Mouse (Mus musculus): ENCODE data around the gene Unc93a2. TPM values are rescaled to one million over a fixed set of nuclear protein-coding genes. Genes with fewer than 3 reads are reported as not detected.
A peak's percentile ranks its signal among the peaks of the same experiment; 100 is the strongest.
"Not testable (repeated sequence)": the region's sequence is repeated elsewhere in the genome, so short reads cannot be mapped to it uniquely, and the experiment has no call there.

Unc93a2 gene
- polyA plus RNA-seq, 1 experiment from 2014 or later: not detected

GRCm38 (mm10) chr17:7366265-7366664 is 19.0 kb downstream of the Unc93a2 start:
- no CpG with 5 or more reads among the region's 1 CpGs for WGBS
- H3K9me3 ChIP-seq; H3K4me2 ChIP-seq; H3K36me3 ChIP-seq; H3K4me1 ChIP-seq; H3K9ac ChIP-seq; H3K27ac ChIP-seq; H3K27me3 ChIP-seq (replicated peaks); H3K4me3 ChIP-seq (replicated peaks); ATAC-seq (ENCODE audit: insufficient read depth, low FRiP score, low read depth): not testable (repeated sequence)

GRCm38 (mm10) chr17:7365615-7366014 is 19.6 kb downstream of the Unc93a2 start:
- not testable (repeated sequence) for H3K9ac ChIP-seq; H3K9me3 ChIP-seq; H3K27ac ChIP-seq; H3K27me3 ChIP-seq (replicated peaks); H3K4me2 ChIP-seq; H3K4me1 ChIP-seq; H3K36me3 ChIP-seq; H3K4me3 ChIP-seq (replicated peaks)
- 100% methylated on average over 1 of the region's 3 CpGs for WGBS
- 0 out of 2 replicates have a peak, but pooled peaks have one; percentile 23 for ATAC-seq (ENCODE audit: insufficient read depth, low FRiP score, low read depth)

- not testable (repeated sequence) for H3K4me2 ChIP-seq; H3K9ac ChIP-seq; ATAC-seq (ENCODE audit: insufficient read depth, low FRiP score, low read depth); H3K27ac ChIP-seq; H3K4me3 ChIP-seq (replicated peaks); H3K36me3 ChIP-seq; H3K27me3 ChIP-seq (replicated peaks); H3K9me3 ChIP-seq; H3K4me1 ChIP-seq
- 84% methylated on average over 9 of the region's 9 CpGs for WGBS
Observed at GRCm38 (mm10) chr17:7360749-7361465, 24.4 kb downstream of the Unc93a2 start.

- H3K4me3 ChIP-seq (replicated peaks); H3K36me3 ChIP-seq; H3K9me3 ChIP-seq; H3K9ac ChIP-seq; H3K4me1 ChIP-seq; H3K4me2 ChIP-seq; H3K27ac ChIP-seq; H3K27me3 ChIP-seq (replicated peaks); ATAC-seq (ENCODE audit: insufficient read depth, low FRiP score, low read depth): not testable (repeated sequence)
- WGBS: 79% methylated on average over 4 of the region's 4 CpGs
Observed at GRCm38 (mm10) chr17:7359806-7360205, 25.5 kb downstream of the Unc93a2 start.

GRCm38 (mm10) chr17:7352596-7352995 is 32.7 kb downstream of the Unc93a2 start, which contains the start of gene Ttll2:
Gene Ttll2 (minus strand): TSS chr17:7352696.
- not testable (repeated sequence) for ATAC-seq (ENCODE audit: insufficient read depth, low FRiP score, low read depth); H3K9me3 ChIP-seq; H3K9ac ChIP-seq; H3K4me3 ChIP-seq (replicated peaks); H3K4me2 ChIP-seq; H3K27me3 ChIP-seq (replicated peaks); H3K27ac ChIP-seq; H3K4me1 ChIP-seq; H3K36me3 ChIP-seq
- WGBS: 90% methylated on average over 1 of the region's 1 CpGs

GRCm38 (mm10) chr17:7348765-7349164 is 36.5 kb downstream of the Unc93a2 start:
- H3K9ac ChIP-seq; ATAC-seq (ENCODE audit: insufficient read depth, low FRiP score, low read depth); H3K9me3 ChIP-seq; H3K27me3 ChIP-seq (replicated peaks); H3K4me3 ChIP-seq (replicated peaks); H3K4me2 ChIP-seq; H3K27ac ChIP-seq; H3K36me3 ChIP-seq; H3K4me1 ChIP-seq: not testable (repeated sequence)
- WGBS: 56% methylated on average over 2 of the region's 3 CpGs

- not testable (repeated sequence) for H3K27ac ChIP-seq; H3K4me2 ChIP-seq; H3K9ac ChIP-seq; H3K36me3 ChIP-seq; H3K9me3 ChIP-seq; H3K4me1 ChIP-seq; H3K27me3 ChIP-seq (replicated peaks); ATAC-seq (ENCODE audit: insufficient read depth, low FRiP score, low read depth); H3K4me3 ChIP-seq (replicated peaks)
- WGBS: 56% methylated on average over 9 of the region's 9 CpGs
Observed at GRCm38 (mm10) chr17:7337381-7337780, 47.9 kb downstream of the Unc93a2 start.

- not testable (repeated sequence) for H3K9ac ChIP-seq; H3K27ac ChIP-seq; H3K9me3 ChIP-seq; H3K4me3 ChIP-seq (replicated peaks); H3K4me2 ChIP-seq; H3K27me3 ChIP-seq (replicated peaks); ATAC-seq (ENCODE audit: insufficient read depth, low FRiP score, low read depth); H3K36me3 ChIP-seq; H3K4me1 ChIP-seq
- WGBS: 87% methylated on average over 2 of the region's 5 CpGs
Observed at GRCm38 (mm10) chr17:7332745-7333144, 52.5 kb downstream of the Unc93a2 start.

- WGBS: 57% methylated on average over 8 of the region's 8 CpGs
- not testable (repeated sequence) for H3K36me3 ChIP-seq; H3K9me3 ChIP-seq; H3K4me3 ChIP-seq (replicated peaks); H3K4me2 ChIP-seq; H3K27ac ChIP-seq; H3K9ac ChIP-seq; H3K27me3 ChIP-seq (replicated peaks); ATAC-seq (ENCODE audit: insufficient read depth, low FRiP score, low read depth); H3K4me1 ChIP-seq
Observed at GRCm38 (mm10) chr17:7326415-7326814, 58.8 kb downstream of the Unc93a2 start.

GRCm38 (mm10) chr17:7324346-7324745 is 60.9 kb downstream of the Unc93a2 start, which contains the start of gene Tcp10a:
Gene Tcp10a (plus strand): TSS chr17:7324646.
- not testable (repeated sequence) for H3K36me3 ChIP-seq; H3K4me3 ChIP-seq (replicated peaks); H3K9ac ChIP-seq; ATAC-seq (ENCODE audit: insufficient read depth, low FRiP score, low read depth); H3K27ac ChIP-seq; H3K4me1 ChIP-seq; H3K9me3 ChIP-seq; H3K4me2 ChIP-seq; H3K27me3 ChIP-seq (replicated peaks)
- WGBS: 95% methylated on average over 5 of the region's 5 CpGs

GRCm38 (mm10) chr17:7319789-7320188 is 65.5 kb downstream of the Unc93a2 start:
- WGBS: 76% methylated on average over 6 of the region's 6 CpGs
- not testable (repeated sequence) for H3K9ac ChIP-seq; H3K36me3 ChIP-seq; H3K4me1 ChIP-seq; ATAC-seq (ENCODE audit: insufficient read depth, low FRiP score, low read depth); H3K9me3 ChIP-seq; H3K4me2 ChIP-seq; H3K27ac ChIP-seq; H3K27me3 ChIP-seq (replicated peaks); H3K4me3 ChIP-seq (replicated peaks)

- H3K4me3 ChIP-seq (replicated peaks); ATAC-seq (ENCODE audit: insufficient read depth, low FRiP score, low read depth); H3K9ac ChIP-seq; H3K9me3 ChIP-seq; H3K4me1 ChIP-seq; H3K4me2 ChIP-seq; H3K27ac ChIP-seq; H3K36me3 ChIP-seq; H3K27me3 ChIP-seq (replicated peaks): not testable (repeated sequence)
- 78% methylated on average over 7 of the region's 8 CpGs for WGBS
Observed at GRCm38 (mm10) chr17:7315693-7316382, 69.4 kb downstream of the Unc93a2 start.
